Mouse (Mus musculus) lung, postnatal 4 days (tissue): ENCODE measurements at regions not wholly inside any gene's neighbourhood (a gene's known extent, or its start where the extent isn't known, plus 50 kb on each side); places are given as distances from the start of the nearest gene placed in this dataset.
A peak's percentile ranks its signal among the peaks of the same experiment; 100 is the strongest.

Experiments
- DNase-seq, 2 experiments: peaks; one replicate each; pipeline ENCODE4 v3.0.0; 2021

GRCm38 (mm10) chr14:88410722-88411437, 60.3 kb downstream of the Pcdh20 start:
- DNase-seq = no peak

GRCm38 (mm10) chr14:88399270-88399669, 71.9 kb downstream of the Pcdh20 start:
- no peak for DNase-seq

GRCm38 (mm10) chr14:88397187-88397586, 74.0 kb downstream of the Pcdh20 start:
- DNase-seq = no peak

GRCm38 (mm10) chr14:88395016-88395415, 76.2 kb downstream of the Pcdh20 start:
- no peak for DNase-seq

- no peak for DNase-seq
These were observed 86.6 kb downstream of the Pcdh20 start for GRCm38 (mm10) chr14:88384553-88384952.

GRCm38 (mm10) chr14:88347177-88347576, 124.0 kb downstream of the Pcdh20 start:
- peak; percentile 49 to 58 for DNase-seq

- DNase-seq = no peak
These were observed 133.9 kb downstream of the Pcdh20 start for GRCm38 (mm10) chr14:88337304-88337703.

GRCm38 (mm10) chr14:88330613-88331012, 140.6 kb downstream of the Pcdh20 start:
- no peak for DNase-seq

GRCm38 (mm10) chr14:88326411-88326810, 144.8 kb downstream of the Pcdh20 start:
- no peak for DNase-seq

- no peak for DNase-seq
These were observed 192.9 kb downstream of the Pcdh20 start for GRCm38 (mm10) chr14:88278327-88278726.

GRCm38 (mm10) chr14:88264771-88265170, 206.4 kb downstream of the Pcdh20 start:
- DNase-seq = no peak

- DNase-seq = no peak
These were observed 212.2 kb downstream of the Pcdh20 start for GRCm38 (mm10) chr14:88259034-88259433.

GRCm38 (mm10) chr14:88255131-88255530, 216.1 kb downstream of the Pcdh20 start:
- no peak for DNase-seq
